Mouse (Mus musculus) heart, embryonic 11.5 days (tissue): ENCODE measurements around the gene D230025D16Rik. TPM values are rescaled to one million over a fixed set of nuclear protein-coding genes. Genes with fewer than 3 reads are reported as not detected.
"Not testable (repeated sequence)": the region's sequence is repeated elsewhere in the genome, so short reads cannot be mapped to it uniquely, and the experiment has no call there.

ENCODE experiments used
- ATAC-seq: fragments of 200-750 bp; cut with Nextera tagmentation; replicated peaks from 2 replicates; pipeline ENCODE4 v1.8.0; 2017; ENCODE audit warnings: moderate library complexity; ENCODE audit not compliant: insufficient number of reproducible peaks, low FRiP score, low TSS enrichment
- H3K27ac ChIP-seq: fragments of 300-500 bp; sonication (generic); 2 replicates; pipeline ENCODE4 v1.5.1; 2014; ENCODE audit warnings: mild to moderate bottlenecking, low read depth, low read length
- H3K27me3 ChIP-seq: fragments of 300-500 bp; sonication (generic); 2 replicates; pipeline ENCODE4 v1.6.1; 2014; ENCODE audit warnings: mild to moderate bottlenecking, low read length, mixed read lengths; ENCODE audit not compliant: control insufficient read depth, insufficient read depth
- H3K36me3 ChIP-seq: fragments of 300-500 bp; sonication (generic); 2 replicates; pipeline ENCODE4 v1.6.1; 2014; ENCODE audit warnings: mild to moderate bottlenecking, low read length, moderate library complexity, mixed read lengths; ENCODE audit not compliant: control insufficient read depth, insufficient read depth
- H3K4me1 ChIP-seq: fragments of 300-500 bp; sonication (generic); 2 replicates; pipeline ENCODE4 v1.6.1; 2014; ENCODE audit warnings: low read length; ENCODE audit not compliant: control insufficient read depth, insufficient read depth
- H3K4me2 ChIP-seq: fragments of 300-500 bp; sonication (generic); 2 replicates; pipeline ENCODE4 v1.6.1; 2014; ENCODE audit warnings: mild to moderate bottlenecking, moderate library complexity
- H3K4me3 ChIP-seq: fragments of 300-500 bp; sonication (generic); 2 replicates; pipeline ENCODE4 v1.5.1; 2014; ENCODE audit warnings: low read depth, low read length
- H3K9ac ChIP-seq: fragments of 300-500 bp; sonication (generic); 2 replicates; pipeline ENCODE4 v1.6.1; 2014; ENCODE audit warnings: mild to moderate bottlenecking, low read depth, low read length, moderate library complexity
- H3K9me3 ChIP-seq: fragments of 300-500 bp; sonication (generic); replicated peaks from 2 replicates; pipeline ENCODE4 v1.6.1; 2016; ENCODE audit warnings: low read length; ENCODE audit not compliant: control insufficient read depth
- WGBS: fragments of 180-500 bp; shearing (Covaris S2); extraction: QIAGEN DNeasy Blood & Tissue Kit; methylation state at CpG from one replicate; pipeline ENCODE4 v1.1.7; 2014; ENCODE audit not compliant: insufficient replicate concordance; 5-methylcytosine and 5-hydroxymethylcytosine counted together
- polyA plus RNA-seq: library from polyadenylated mRNA; unstranded; fragments of >200 nt; fragmentation: Nextera tagmentation; extraction: Ambion mirVana; gene quantifications from 2 replicates; pipeline ENCODE4 v1.2.1, GENCODE M21; 2014

The D230025D16Rik gene
- polyA plus RNA-seq, 1 experiment from 2014 or later, result 20.9 TPM

DNA sequence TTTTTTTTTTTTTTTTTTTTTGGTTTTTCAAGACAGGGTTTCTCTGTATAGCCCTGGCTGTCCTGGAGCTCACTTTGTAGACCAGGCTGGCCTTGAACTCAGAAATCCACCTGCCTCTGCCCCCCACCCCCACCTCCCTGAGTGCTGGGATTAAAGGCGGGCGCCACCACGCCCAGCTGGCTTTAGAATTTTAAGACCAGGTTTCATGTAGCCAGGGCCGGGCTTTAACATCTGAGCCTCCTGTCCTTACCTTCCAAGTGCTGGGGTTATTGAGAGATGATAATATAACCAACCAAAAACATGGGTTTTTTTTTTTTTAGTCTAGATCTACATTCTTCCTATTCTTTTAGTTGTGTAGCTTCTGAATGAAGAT, 7.4 kb downstream of the D230025D16Rik start:
- WGBS, result 89% methylated on average over 4 of the region's 4 CpGs
- H3K27me3 ChIP-seq, H3K4me1 ChIP-seq, H3K4me3 ChIP-seq, H3K27ac ChIP-seq, H3K9ac ChIP-seq, H3K4me2 ChIP-seq, H3K9me3 ChIP-seq, ATAC-seq, H3K36me3 ChIP-seq: not testable (repeated sequence)

DNA sequence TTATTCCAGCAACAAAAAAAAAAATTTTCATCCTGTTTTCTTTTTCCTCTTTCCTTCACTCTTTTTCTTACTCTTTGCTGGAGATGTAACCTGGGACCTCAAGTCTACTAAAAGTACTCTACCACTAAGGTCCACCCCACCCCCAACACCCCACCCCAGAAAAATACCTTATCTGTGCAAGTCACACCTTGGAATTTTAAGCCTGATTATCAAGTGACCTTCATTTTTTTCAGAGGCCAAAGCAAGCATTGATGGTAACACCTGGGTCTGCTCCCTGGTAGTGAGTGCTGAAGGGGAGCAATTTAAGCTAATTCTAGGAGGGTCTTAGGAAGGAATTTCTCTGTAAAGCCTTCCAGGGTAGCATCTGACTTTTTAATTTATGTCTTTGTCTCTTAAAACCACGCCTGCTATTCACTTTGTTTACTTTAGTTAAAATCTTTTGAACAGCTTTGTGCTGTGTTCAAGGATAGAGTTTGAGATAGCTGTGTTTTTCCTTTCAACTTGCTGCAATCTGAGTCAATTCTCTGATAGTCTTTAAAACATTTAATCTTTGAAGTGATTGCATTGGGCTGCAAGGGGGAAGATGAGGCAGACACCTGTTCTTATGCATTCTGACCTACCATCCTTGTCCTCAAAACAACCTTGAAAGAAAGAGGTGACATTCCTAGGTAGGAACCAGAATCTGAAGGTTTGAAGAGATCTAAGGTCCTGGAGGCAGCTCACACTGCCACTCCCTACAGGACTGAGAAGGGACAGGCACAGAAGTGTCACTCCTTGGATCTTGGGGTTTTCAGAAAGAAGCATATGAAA, 8.4 kb downstream of the D230025D16Rik start:
- no peak overlapping the region for H3K4me3 ChIP-seq
- no peaks in the 10 kb centered on the region for H3K27me3 ChIP-seq
- H3K4me2 ChIP-seq, result no peak overlapping the region
- 69% methylated on average over 1 of the region's 1 CpGs for WGBS
- H3K9me3 ChIP-seq, result no peaks in the 10 kb centered on the region
- H3K27ac ChIP-seq, result no peak overlapping the region
- no peaks in the 10 kb centered on the region for H3K4me1 ChIP-seq
- H3K36me3 ChIP-seq, result no peaks in the 10 kb centered on the region
- no peak for ATAC-seq
- no peak overlapping the region for H3K9ac ChIP-seq

GRCm38 (mm10) chr8:105235206-105235605, 10.3 kb downstream of the D230025D16Rik start:
- H3K4me1 ChIP-seq, result no peaks in the 10 kb centered on the region
- H3K9me3 ChIP-seq, result no peaks in the 10 kb centered on the region
- peaks cover 15% of the 10 kb centered on the region for H3K36me3 ChIP-seq
- H3K27ac ChIP-seq, result no peak overlapping the region
- H3K4me3 ChIP-seq, result no peak overlapping the region
- H3K4me2 ChIP-seq, result no peak overlapping the region
- WGBS, result 67% methylated on average over 1 of the region's 1 CpGs
- no peak for ATAC-seq
- H3K27me3 ChIP-seq, result no peaks in the 10 kb centered on the region
- H3K9ac ChIP-seq, result no peak overlapping the region

DNA sequence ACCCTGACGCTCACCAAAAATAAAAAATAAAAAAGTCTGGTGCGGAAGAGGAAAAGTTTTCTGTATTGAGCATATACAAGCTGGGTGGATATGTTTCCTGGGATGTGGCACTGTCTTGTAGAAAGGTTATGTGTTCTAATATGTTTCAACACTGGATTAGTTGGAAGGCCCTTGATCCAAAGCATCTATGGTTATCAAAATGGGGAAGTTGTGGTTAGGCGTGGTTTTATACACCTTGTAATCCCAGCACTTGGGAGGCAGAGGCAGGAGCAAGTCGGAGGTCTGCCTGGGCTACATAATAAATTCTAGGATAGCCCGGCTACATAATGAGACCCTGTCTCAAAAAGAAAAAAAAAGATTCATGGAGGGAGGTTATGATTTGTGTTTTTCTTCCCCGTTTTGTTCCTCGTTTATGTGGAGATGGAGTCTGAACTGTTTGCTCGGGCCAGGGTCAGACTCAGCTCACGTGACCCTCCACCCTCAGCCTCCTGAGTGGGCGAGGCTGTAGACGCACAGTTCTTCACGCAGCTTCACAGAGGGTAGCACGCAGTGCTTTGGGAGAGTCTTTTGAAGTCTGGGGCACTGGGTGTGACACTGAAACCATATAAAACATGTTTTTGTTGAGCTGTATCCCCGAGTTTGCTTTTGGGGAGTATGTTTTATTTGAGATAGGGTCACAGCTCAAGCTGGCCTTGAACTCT, 12.6 kb downstream of the D230025D16Rik start:
- WGBS, result 91% methylated on average over 14 of the region's 14 CpGs
- Histone ChIP-seq H3K27me3 (no peaks in the 10 kb centered on the region), H3K9ac (no peak overlapping the region), H3K4me1 (no peaks in the 10 kb centered on the region), H3K4me2 (no peak overlapping the region), H3K9me3 (no peaks in the 10 kb centered on the region), H3K27ac (no peak overlapping the region), H3K4me3 (no peak overlapping the region), H3K36me3 (peaks cover 23% of the 10 kb centered on the region)
- ATAC-seq, result no peak

DNA sequence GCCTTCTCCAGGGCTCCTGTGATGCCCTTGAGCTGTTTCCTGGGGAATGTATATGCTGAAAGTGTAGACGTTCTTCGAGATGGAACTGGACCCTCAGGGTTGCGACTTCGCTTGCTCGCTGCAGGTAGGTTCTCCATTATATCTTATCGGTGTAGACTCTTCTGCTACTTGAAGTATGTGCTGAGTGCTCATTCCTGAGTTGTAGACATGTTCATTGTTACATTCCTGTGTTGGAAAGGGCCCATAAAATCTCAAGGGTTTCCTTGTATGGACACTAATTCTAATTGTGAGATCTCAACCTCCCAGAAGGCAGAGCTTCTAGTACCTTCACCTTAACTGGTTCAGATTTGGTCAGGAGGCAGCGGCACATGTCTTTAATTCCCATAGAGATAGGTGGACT, 16.1 kb downstream of the D230025D16Rik start:
- Histone ChIP-seq H3K4me2 (no peak overlapping the region), H3K27ac (no peak overlapping the region), H3K27me3 (no peaks in the 10 kb centered on the region), H3K4me3 (no peak overlapping the region), H3K9me3 (no peaks in the 10 kb centered on the region), H3K9ac (no peak overlapping the region), H3K36me3 (peaks cover 23% of the 10 kb centered on the region), H3K4me1 (no peaks in the 10 kb centered on the region)
- ATAC-seq, result no peak
- 93% methylated on average over 7 of the region's 7 CpGs for WGBS

DNA sequence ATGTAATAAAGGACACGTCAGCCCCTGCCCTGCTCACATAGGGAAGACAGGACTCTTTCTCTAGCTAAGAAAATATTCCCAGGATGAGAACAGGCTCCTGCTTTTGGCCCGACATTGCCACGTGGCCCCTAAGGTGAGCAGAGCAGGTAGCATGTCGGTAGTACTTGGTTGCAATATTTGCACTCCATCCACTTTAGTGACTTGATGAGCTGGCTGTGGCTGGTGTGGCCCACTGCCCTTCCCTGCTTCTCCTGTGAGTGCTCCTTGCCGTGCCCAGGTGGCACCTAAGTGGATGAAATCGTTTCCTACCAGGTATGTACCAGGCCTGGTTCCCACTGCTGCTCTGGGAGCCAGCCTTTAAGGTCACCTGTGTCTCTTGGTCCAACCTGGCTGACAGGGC, 27.0 kb downstream of the D230025D16Rik start:
- Histone ChIP-seq H3K27ac (no peak overlapping the region), H3K36me3 (peaks cover 15% of the 10 kb centered on the region), H3K9ac (no peak overlapping the region), H3K4me3 (no peak overlapping the region), H3K4me2 (no peak overlapping the region), H3K9me3 (no peaks in the 10 kb centered on the region), H3K27me3 (peaks cover 12% of the 10 kb centered on the region), H3K4me1 (peaks cover 18% of the 10 kb centered on the region)
- no peak for ATAC-seq
- WGBS, result 85% methylated on average over 6 of the region's 6 CpGs

DNA sequence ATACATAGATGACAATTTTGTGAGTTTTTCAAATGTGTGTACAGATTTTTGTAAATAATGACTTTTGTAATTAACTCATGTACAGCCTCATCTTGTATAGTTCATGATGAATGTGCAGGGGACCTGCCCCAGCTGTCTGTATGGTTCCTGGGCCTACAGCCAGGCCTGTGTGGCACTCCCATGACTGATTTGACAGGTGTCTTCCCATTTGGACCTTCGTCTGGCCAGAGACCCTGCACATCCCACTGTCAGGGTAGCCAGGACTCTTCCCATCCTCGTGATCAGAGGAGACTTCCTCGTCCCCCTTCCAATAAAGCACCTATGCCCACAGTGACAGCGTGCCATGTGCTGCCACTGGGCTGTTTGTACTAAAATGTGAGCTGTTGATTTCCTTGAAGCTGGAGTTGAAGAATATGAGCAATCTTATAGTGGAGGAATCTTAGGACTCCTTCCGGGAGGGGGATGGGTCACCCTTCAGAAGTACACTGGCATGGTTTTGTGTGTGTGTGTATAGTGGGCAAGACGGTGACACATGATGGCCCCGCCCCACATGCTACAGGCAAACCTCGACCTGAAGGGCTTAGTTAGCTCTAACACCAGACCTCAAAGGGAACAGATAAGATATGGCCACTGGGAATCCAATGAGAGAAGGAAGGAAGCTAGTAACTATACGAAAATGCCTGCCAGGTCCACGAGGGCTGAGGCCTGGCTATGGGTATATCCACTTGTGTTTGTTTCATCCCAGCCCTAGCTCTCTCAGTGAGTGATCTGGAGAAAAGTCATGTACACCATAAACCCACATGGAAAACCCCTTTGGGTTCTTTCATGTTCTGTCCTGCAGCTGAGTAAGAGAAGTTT, 28.0 kb downstream of the D230025D16Rik start:
- Histone ChIP-seq H3K4me1 (peaks cover 18% of the 10 kb centered on the region), H3K4me3 (no peak overlapping the region), H3K36me3 (peaks cover 14% of the 10 kb centered on the region), H3K27ac (no peak overlapping the region), H3K27me3 (peaks cover 13% of the 10 kb centered on the region), H3K4me2 (peak overlapping the region; percentile 98; the same call in 1 of the 2 replicates), H3K9me3 (no peaks in the 10 kb centered on the region), H3K9ac (no peak overlapping the region)
- 67% methylated on average over 10 of the region's 10 CpGs for WGBS
- ATAC-seq, result no peak

DNA sequence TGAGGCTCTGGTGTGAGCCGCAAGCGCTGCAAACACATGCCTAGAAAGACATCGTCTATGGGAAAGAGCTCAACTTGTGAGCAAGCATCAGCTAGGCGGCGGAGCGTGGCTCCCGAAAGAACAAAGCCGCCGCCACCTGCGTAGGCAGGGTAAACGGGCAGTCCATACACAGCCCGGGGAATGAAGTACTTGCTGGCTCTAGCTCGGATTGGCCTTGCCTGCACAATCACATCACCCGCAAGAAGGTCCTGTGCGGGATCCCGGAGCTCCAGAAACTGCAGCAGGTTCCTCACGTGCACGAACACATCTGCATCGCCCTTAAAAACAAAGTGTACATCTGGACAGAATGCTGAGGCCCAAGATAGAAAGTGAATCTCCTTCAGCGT, 28.8 kb downstream of the D230025D16Rik start:
- Histone ChIP-seq H3K4me3 (peak overlapping the region; percentile 72), H3K9ac (0 out of 2 replicates have a peak overlapping the region, but pooled peaks have one; percentile 1), H3K36me3 (peaks cover 11% of the 10 kb centered on the region), H3K9me3 (no peaks in the 10 kb centered on the region), H3K4me2 (peak overlapping the region; percentile 98), H3K27me3 (peaks cover 21% of the 10 kb centered on the region), H3K4me1 (peaks cover 19% of the 10 kb centered on the region), H3K27ac (no peak overlapping the region)
- 44% methylated on average over 20 of the region's 20 CpGs for WGBS
- ATAC-seq, result no peak
